In genomic region chr1:72839791-72840190, GRCm38 (mm10) we compare ENCODE assay signal across 22 mouse cellular contexts. TPM values are rescaled to one million over a fixed set of nuclear protein-coding genes. Genes with fewer than 3 reads are reported as not detected.
"Had no signal": no experiment of that assay in that cellular context is flagged by ENCODE, and none has a peak within 500 bp of the region (broad histone marks: within the 10 kb centered on the region; RNA-seq: fewer than 3 reads in every experiment).

No protein-coding gene starts in this region.

- H3K4me3 ChIP-seq: left cerebral cortex, adult 2 months; lung, embryonic 15.5 days; megakaryocyte, embryonic 14.5 days; midbrain, embryonic 10.5 days; midbrain, embryonic 13.5 days; myocyte; neural tube, embryonic 13.5 days; stomach, embryonic 15.5 days had no signal

- H3K4me1 ChIP-seq: lung, embryonic 15.5 days; megakaryocyte, embryonic 14.5 days; midbrain, embryonic 10.5 days; midbrain, embryonic 13.5 days; stomach, embryonic 15.5 days had no signal

- H3K9me3 ChIP-seq: lung, embryonic 15.5 days; megakaryocyte, embryonic 14.5 days; midbrain, embryonic 10.5 days; midbrain, embryonic 13.5 days; neural tube, embryonic 13.5 days; stomach, embryonic 15.5 days had no signal

- ATAC-seq: midbrain, embryonic 13.5 days; midbrain, embryonic 16.5 days had no signal

- H3K27me3 ChIP-seq: lung, embryonic 15.5 days; midbrain, embryonic 13.5 days; neural tube, embryonic 13.5 days; stomach, embryonic 15.5 days had no signal

- H3K9ac ChIP-seq: liver, embryonic 14.5 days; lung, embryonic 15.5 days; midbrain, embryonic 13.5 days; neural tube, embryonic 13.5 days; stomach, embryonic 15.5 days had no signal

- H3K36me3 ChIP-seq: lung, embryonic 15.5 days had no signal

- H3K4me2 ChIP-seq: liver, embryonic 11.5 days; lung, embryonic 15.5 days; midbrain, embryonic 13.5 days; neural tube, embryonic 13.5 days; stomach, embryonic 15.5 days had no signal

- DNase-seq: kidney, postnatal 14 days; kidney, postnatal 4 days; lung, adult 18-20 months; lung, postnatal 10 days; lung, postnatal 36 days; retina, postnatal 1 day; right cerebral cortex, postnatal 25 days; spleen, adult 18-20 months; thymus, postnatal 25 days had no signal

- H3K27ac ChIP-seq: left cerebral cortex, adult 2 months; liver, embryonic 14.5 days; lung, embryonic 15.5 days; midbrain, embryonic 10.5 days; midbrain, embryonic 13.5 days; neural tube, embryonic 13.5 days; stomach, embryonic 15.5 days had no signal

RNA-seq across cellular contexts. Expression of gene Igfbp2, which starts 15.5 kb away (rescaled TPM):
- total RNA-seq: monocyte, adult 5-6 weeks; neutrophil, adult 5-6 weeks had no signal
